Mouse (Mus musculus): ENCODE measurements around the gene Cxcr6.
"Not testable (repeated sequence)": the region's sequence is repeated elsewhere in the genome, so short reads cannot be mapped to it uniquely, and the experiment has no call there.

Gene Cxcr6

GRCm38 (mm10) chr9:123806267-123806666 is at the start of gene Cxcr6:
Gene Cxcr6 (plus strand): TSS chr9:123806475.
- DNase-seq (ENCODE audit: inconsistent ontology term) = no peak

GRCm38 (mm10) chr9:123756752-123757151 is 49.5 kb upstream of the Cxcr6 start:
- DNase-seq (ENCODE audit: inconsistent ontology term) = no peak

- no peak for DNase-seq (ENCODE audit: inconsistent ontology term)
Observed at GRCm38 (mm10) chr9:123757326-123757725, 48.9 kb upstream of the Cxcr6 start.

GRCm38 (mm10) chr9:123758156-123758555 is 48.1 kb upstream of the Cxcr6 start:
- DNase-seq (ENCODE audit: inconsistent ontology term) = no peak

GRCm38 (mm10) chr9:123758645-123759044 is 47.6 kb upstream of the Cxcr6 start:
- no peak for DNase-seq (ENCODE audit: inconsistent ontology term)

GRCm38 (mm10) chr9:123760806-123761205 is 45.5 kb upstream of the Cxcr6 start:
- DNase-seq (ENCODE audit: inconsistent ontology term) = no peak

GRCm38 (mm10) chr9:123762886-123763285 is 43.4 kb upstream of the Cxcr6 start:
- no peak for DNase-seq (ENCODE audit: inconsistent ontology term)

- DNase-seq (ENCODE audit: inconsistent ontology term) = no peak
Observed at GRCm38 (mm10) chr9:123763771-123764170, 42.5 kb upstream of the Cxcr6 start.

- DNase-seq (ENCODE audit: inconsistent ontology term) = no peak
Observed at GRCm38 (mm10) chr9:123766996-123767395, 39.3 kb upstream of the Cxcr6 start.

GRCm38 (mm10) chr9:123768443-123768842 is 37.8 kb upstream of the Cxcr6 start:
- peak; percentile 19 for DNase-seq (ENCODE audit: inconsistent ontology term)

- no peak for DNase-seq (ENCODE audit: inconsistent ontology term)
Observed at GRCm38 (mm10) chr9:123769532-123769931, 36.7 kb upstream of the Cxcr6 start.

- DNase-seq (ENCODE audit: inconsistent ontology term) = not testable (repeated sequence)
Observed at GRCm38 (mm10) chr9:123773299-123773698, 33.0 kb upstream of the Cxcr6 start.

- DNase-seq (ENCODE audit: inconsistent ontology term) = no peak
Observed at GRCm38 (mm10) chr9:123788855-123789529, 17.3 kb upstream of the Cxcr6 start.

- DNase-seq (ENCODE audit: inconsistent ontology term) = peak; percentile 24
Observed at GRCm38 (mm10) chr9:123796174-123796573, 10.1 kb upstream of the Cxcr6 start.

- DNase-seq (ENCODE audit: inconsistent ontology term) = no peak
Observed at GRCm38 (mm10) chr9:123801527-123801926, 4.7 kb upstream of the Cxcr6 start.

- DNase-seq (ENCODE audit: inconsistent ontology term) = no peak
Observed at GRCm38 (mm10) chr9:123802421-123802820, 3.9 kb upstream of the Cxcr6 start.

- no peak for DNase-seq (ENCODE audit: inconsistent ontology term)
Observed at GRCm38 (mm10) chr9:123802896-123803295, 3.4 kb upstream of the Cxcr6 start.

GRCm38 (mm10) chr9:123805241-123805640 is 1.0 kb upstream of the Cxcr6 start:
- no peak for DNase-seq (ENCODE audit: inconsistent ontology term)

- no peak for DNase-seq (ENCODE audit: inconsistent ontology term)
Observed at GRCm38 (mm10) chr9:123808583-123808982, 2.3 kb downstream of the Cxcr6 start.

GRCm38 (mm10) chr9:123811831-123812230 is 5.6 kb downstream of the Cxcr6 start:
- DNase-seq (ENCODE audit: inconsistent ontology term) = no peak

- no peak for DNase-seq (ENCODE audit: inconsistent ontology term)
Observed at GRCm38 (mm10) chr9:123814326-123814725, 8.1 kb downstream of the Cxcr6 start.

- DNase-seq (ENCODE audit: inconsistent ontology term) = no peak
Observed at GRCm38 (mm10) chr9:123814821-123815220, 8.5 kb downstream of the Cxcr6 start.

GRCm38 (mm10) chr9:123815444-123815843 is 9.2 kb downstream of the Cxcr6 start:
- no peak for DNase-seq (ENCODE audit: inconsistent ontology term)

- DNase-seq (ENCODE audit: inconsistent ontology term) = no peak
Observed at GRCm38 (mm10) chr9:123815996-123816395, 9.7 kb downstream of the Cxcr6 start.
